Mouse (Mus musculus): ENCODE measurements around the gene Cep55. TPM values are rescaled to one million over a fixed set of nuclear protein-coding genes. Genes with fewer than 3 reads are reported as not detected.

Gene Cep55
- polyA plus RNA-seq, 1 experiment from 2014 or later, result 26.8 TPM

DNA sequence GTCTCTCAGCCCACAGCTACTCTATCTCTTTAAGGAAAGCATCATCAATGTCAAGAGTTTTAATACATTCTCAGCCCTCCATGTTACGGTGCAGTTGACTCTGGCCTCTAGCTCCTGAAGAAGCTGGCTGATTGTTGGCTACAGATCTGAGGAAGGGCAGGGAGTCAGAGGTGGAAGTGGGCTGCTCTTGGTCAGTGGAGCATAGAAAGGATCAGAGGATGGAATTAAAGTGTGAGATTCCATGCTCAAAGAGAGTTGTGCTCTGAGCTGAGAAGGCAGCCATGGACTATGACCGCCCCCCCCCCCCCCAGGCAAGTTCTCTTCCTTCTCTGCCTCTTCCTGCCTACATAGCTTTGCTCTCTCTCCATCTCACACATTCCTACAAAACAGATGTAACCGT lies 24.9 kb upstream of the Cep55 start:
- H3K4me3 ChIP-seq, result no peak overlapping the region
- H3K9ac ChIP-seq, result no peak overlapping the region
- no peak overlapping the region for H3K4me2 ChIP-seq (replicated peaks)
- no peak overlapping the region for H3K27ac ChIP-seq
- no peak for ATAC-seq (ENCODE audit: low FRiP score)
- peaks cover 3% of the 10 kb centered on the region for H3K4me1 ChIP-seq
- 0 out of 2 replicates have a peak, but pooled peaks cover 4% of the 10 kb centered on the region for H3K27me3 ChIP-seq
- no peaks in the 10 kb centered on the region for H3K9me3 ChIP-seq (replicated peaks)
- no peaks in the 10 kb centered on the region for H3K36me3 ChIP-seq
- 72% methylated on average over 3 of the region's 3 CpGs for WGBS

DNA sequence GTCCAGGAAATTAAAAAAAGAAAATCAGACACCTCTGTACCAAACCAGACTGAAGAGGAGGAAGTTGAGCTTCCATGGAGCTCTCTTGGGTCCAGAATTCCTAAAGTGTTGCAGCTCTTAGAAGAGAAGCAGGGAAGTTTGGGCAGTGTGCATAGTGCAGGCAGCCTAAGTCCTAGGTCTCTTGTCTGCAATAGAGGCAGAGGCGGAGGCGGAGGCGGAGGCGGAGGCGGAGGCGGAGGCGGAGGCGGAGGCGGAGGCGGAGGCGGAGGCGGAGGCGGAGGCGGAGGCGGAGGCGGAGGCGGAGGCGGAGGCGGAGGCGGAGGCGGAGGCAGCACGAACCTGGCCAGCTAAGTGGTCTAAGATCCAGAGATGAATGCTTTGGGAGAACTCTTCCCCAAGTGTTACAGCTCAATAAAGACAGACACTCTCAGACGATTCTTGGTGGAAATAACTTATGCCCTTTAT lies 24.1 kb upstream of the Cep55 start:
- Histone ChIP-seq H3K27me3 (0 out of 2 replicates have a peak, but pooled peaks cover 4% of the 10 kb centered on the region), H3K9me3 (replicated peaks) (no peaks in the 10 kb centered on the region), H3K4me1 (peaks cover 3% of the 10 kb centered on the region; the same call in 1 of the 2 replicates), H3K36me3 (no peaks in the 10 kb centered on the region), H3K4me3 (no peak overlapping the region), H3K4me2 (replicated peaks) (peak overlapping the region; percentile 28; the same call in 1 of the 2 replicates), H3K27ac (no peak overlapping the region), H3K9ac (no peak overlapping the region)
- no peak for ATAC-seq (ENCODE audit: low FRiP score)
- WGBS, result 20% methylated on average over 14 of the region's 23 CpGs

DNA sequence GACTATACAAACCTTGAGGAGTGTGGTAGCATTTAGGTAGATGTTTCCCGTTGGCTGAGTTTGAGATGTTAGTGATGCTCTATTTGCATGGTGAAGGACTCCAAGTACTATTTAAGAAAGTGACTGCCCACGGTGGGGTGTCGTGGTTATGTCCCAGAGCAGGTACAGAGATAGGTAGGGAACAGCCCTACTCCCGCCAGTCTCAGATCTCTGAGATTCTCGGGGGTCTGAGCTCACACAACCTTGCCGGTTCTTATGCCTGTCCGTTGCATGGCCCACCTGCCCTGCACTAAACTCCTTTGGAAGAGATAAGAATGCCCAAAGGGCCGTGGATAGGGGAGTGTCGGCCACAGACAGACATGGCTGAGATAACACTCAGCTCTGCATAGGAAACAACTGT lies 23.7 kb upstream of the Cep55 start:
- ATAC-seq (ENCODE audit: low FRiP score), result no peak
- no peak overlapping the region for H3K4me3 ChIP-seq
- no peak overlapping the region for H3K9ac ChIP-seq
- 0 out of 2 replicates have a peak, but pooled peaks cover 4% of the 10 kb centered on the region for H3K27me3 ChIP-seq
- H3K9me3 ChIP-seq (replicated peaks), result no peaks in the 10 kb centered on the region
- peak overlapping the region; percentile 28; the same call in 1 of the 2 replicates for H3K4me2 ChIP-seq (replicated peaks)
- peaks cover under 1% of the 10 kb centered on the region; the same call in 1 of the 2 replicates for H3K4me1 ChIP-seq
- 68% methylated on average over 9 of the region's 9 CpGs for WGBS
- H3K27ac ChIP-seq, result no peak overlapping the region
- no peaks in the 10 kb centered on the region for H3K36me3 ChIP-seq

DNA sequence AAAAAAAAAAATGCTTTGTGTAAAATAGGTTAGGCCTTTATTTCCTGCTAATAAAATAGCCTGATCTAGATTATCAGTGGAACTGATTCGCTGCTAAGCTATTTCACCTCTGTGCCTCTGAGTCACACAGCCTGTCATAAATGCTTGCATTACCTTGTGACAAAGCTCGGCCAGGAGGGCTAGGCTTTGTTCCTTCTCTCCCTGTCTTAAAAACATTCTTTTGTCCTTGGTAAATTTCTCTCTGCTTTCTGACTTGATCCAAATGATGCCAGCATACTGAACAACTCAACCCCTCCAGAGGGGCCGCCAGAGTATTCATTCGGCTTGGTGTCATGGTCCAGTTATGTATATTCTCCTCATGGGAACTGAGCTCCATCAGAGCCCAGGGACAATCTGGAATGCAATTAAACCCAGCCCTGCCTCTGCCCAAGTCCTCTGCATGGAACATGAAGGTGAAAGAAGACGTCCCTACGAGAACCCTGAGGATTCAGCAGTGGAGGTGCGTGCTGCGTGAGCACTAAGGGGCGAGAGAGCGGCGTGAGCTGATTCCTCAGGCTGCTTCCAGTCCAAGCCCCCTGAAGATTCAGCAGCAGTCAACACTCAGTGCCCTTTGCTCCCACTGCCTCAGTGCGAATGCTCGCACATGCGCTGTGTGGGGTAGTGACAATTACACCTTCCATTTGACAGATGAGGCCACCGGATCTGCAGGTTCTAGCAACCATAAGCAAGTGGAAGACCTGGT lies 21.6 kb upstream of the Cep55 start:
- no peak overlapping the region for H3K4me2 ChIP-seq (replicated peaks)
- no peak overlapping the region for H3K27ac ChIP-seq
- no peak overlapping the region for H3K4me3 ChIP-seq
- H3K4me1 ChIP-seq, result no peaks in the 10 kb centered on the region
- no peak overlapping the region for H3K9ac ChIP-seq
- no peaks in the 10 kb centered on the region for H3K9me3 ChIP-seq (replicated peaks)
- no peak for ATAC-seq (ENCODE audit: low FRiP score)
- 0 out of 2 replicates have a peak, but pooled peaks cover 4% of the 10 kb centered on the region for H3K27me3 ChIP-seq
- WGBS, result 79% methylated on average over 15 of the region's 15 CpGs
- H3K36me3 ChIP-seq, result no peaks in the 10 kb centered on the region

DNA sequence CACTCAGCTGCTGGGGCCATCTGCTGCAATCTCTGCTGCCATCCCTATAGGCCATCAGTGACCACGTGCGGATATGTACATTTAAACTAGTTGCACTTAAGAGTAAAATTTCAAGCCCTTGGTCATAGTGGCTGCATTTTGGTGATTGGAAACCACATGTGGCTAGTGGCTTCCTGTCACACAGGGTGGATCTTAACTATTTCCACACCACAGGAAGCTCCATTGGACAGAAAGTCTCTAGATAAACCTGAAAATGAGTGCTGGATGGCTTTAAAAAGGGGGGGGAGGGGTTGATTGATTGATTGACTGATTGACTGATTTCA lies 21.1 kb upstream of the Cep55 start:
- Histone ChIP-seq H3K4me1 (no peaks in the 10 kb centered on the region), H3K9me3 (replicated peaks) (no peaks in the 10 kb centered on the region), H3K4me2 (replicated peaks) (no peak overlapping the region), H3K4me3 (no peak overlapping the region), H3K36me3 (no peaks in the 10 kb centered on the region), H3K9ac (no peak overlapping the region), H3K27ac (no peak overlapping the region), H3K27me3 (0 out of 2 replicates have a peak, but pooled peaks cover 4% of the 10 kb centered on the region)
- ATAC-seq (ENCODE audit: low FRiP score), result no peak
- 80% methylated on average over 2 of the region's 2 CpGs for WGBS

DNA sequence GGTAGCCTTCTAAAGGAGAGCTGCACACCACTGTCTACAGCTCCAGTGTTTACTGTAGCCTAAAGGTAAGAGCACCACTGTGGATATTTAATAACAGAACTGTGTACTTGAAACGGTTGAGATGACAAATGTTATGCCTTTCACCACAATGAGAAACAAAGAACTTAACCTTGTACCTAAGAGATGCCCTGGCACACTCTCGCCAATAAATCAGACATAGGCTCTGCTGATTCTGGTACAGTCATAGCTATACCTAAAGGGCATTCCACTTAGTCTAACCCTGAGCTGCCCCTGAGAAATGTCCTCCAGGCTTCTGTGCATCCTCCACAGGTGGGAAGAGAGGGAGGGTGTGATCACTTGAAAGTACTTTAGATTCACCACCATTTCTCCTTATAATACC lies 20.1 kb upstream of the Cep55 start:
- H3K27ac ChIP-seq, result no peak overlapping the region
- H3K4me1 ChIP-seq, result no peaks in the 10 kb centered on the region
- no peak overlapping the region for H3K4me2 ChIP-seq (replicated peaks)
- no peaks in the 10 kb centered on the region for H3K36me3 ChIP-seq
- H3K4me3 ChIP-seq, result no peak overlapping the region
- 80% methylated on average over 2 of the region's 2 CpGs for WGBS
- 0 out of 2 replicates have a peak, but pooled peaks cover 4% of the 10 kb centered on the region for H3K27me3 ChIP-seq
- ATAC-seq (ENCODE audit: low FRiP score), result no peak
- H3K9ac ChIP-seq, result no peak overlapping the region
- H3K9me3 ChIP-seq (replicated peaks), result no peaks in the 10 kb centered on the region

DNA sequence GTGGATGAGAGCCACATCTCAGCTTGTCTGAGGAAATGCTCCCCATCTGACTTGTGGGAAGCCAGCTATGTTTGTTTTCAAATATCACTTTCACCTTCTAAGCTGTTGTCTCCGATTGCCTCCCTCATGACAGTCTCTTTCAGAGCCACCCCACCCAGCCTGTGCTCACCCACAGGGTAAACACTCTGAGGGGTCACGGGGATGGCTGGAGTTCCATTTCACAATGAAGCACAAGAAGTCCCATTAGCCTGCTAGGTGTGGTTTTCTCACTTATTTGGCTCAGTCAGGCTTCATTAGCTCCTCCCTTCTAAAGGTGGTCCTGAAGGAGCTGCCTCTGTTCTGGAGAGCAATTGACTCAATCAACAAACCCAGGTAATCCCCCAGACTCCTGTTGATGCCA lies 19.0 kb upstream of the Cep55 start:
- ATAC-seq (ENCODE audit: low FRiP score), result no peak
- H3K9me3 ChIP-seq (replicated peaks), result no peaks in the 10 kb centered on the region
- no peak overlapping the region for H3K9ac ChIP-seq
- no peaks in the 10 kb centered on the region for H3K4me1 ChIP-seq
- H3K27me3 ChIP-seq, result 0 out of 2 replicates have a peak, but pooled peaks cover 9% of the 10 kb centered on the region
- no peak overlapping the region for H3K27ac ChIP-seq
- WGBS, result 77% methylated on average over 2 of the region's 2 CpGs
- no peaks in the 10 kb centered on the region for H3K36me3 ChIP-seq
- no peak overlapping the region for H3K4me3 ChIP-seq
- no peak overlapping the region for H3K4me2 ChIP-seq (replicated peaks)

DNA sequence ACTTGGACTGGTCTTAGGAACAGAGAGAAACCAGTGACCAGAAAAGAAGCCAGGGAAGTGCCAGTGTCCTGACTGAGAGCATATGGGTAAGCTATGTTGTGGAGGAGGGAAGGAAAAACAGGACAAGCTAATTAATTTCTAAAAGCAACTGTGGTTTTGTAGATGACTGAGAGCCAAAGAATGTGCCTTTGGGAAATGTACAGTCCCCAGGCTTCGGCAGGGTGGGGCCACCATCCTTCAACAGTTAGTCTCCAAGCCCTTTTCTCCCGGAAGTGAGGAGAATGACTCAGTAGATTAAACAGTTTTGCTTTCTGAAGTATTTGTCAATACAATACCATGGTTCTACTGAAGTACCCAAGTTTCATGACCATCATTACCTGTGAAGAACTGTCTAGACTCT lies 16.5 kb upstream of the Cep55 start:
- Histone ChIP-seq H3K9ac (no peak overlapping the region), H3K9me3 (replicated peaks) (no peaks in the 10 kb centered on the region), H3K27me3 (peaks cover 22% of the 10 kb centered on the region), H3K4me2 (replicated peaks) (no peak overlapping the region), H3K4me1 (peaks cover 6% of the 10 kb centered on the region), H3K27ac (no peak overlapping the region), H3K36me3 (no peaks in the 10 kb centered on the region), H3K4me3 (no peak overlapping the region)
- WGBS, result 87% methylated on average over 2 of the region's 2 CpGs
- ATAC-seq (ENCODE audit: low FRiP score), result no peak

DNA sequence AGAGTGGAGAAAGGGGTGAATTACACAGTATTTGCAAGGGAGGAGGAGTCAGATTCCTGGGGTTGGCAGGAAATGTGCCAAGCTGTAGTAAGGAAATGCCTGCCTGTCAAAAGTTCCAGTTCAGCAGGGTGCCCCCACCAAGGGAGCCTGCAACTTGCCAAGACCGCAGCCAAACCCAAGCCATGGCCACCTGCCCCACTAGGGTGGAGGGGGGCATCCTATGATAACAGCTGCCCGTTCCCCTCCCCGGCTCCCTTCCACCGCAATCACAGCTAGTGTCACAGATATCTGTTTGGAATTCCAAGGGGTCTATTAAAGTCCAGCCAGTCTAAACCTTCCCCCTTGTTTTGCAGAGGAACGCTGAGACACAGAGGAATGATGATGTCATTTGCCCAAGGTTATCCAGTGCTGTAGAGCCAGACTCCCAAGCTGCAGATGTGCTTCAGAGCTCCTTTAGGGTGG lies 12.5 kb upstream of the Cep55 start:
- H3K27me3 ChIP-seq, result peaks cover 31% of the 10 kb centered on the region
- H3K27ac ChIP-seq, result no peak overlapping the region
- no peaks in the 10 kb centered on the region for H3K36me3 ChIP-seq
- peaks cover 12% of the 10 kb centered on the region for H3K4me1 ChIP-seq
- peak overlapping the region; percentile 62 for H3K4me2 ChIP-seq (replicated peaks)
- no peak overlapping the region for H3K9ac ChIP-seq
- ATAC-seq (ENCODE audit: low FRiP score), result no peak
- no peaks in the 10 kb centered on the region for H3K9me3 ChIP-seq (replicated peaks)
- 48% methylated on average over 5 of the region's 5 CpGs for WGBS
- H3K4me3 ChIP-seq, result peak overlapping the region; percentile 10; the same call in 1 of the 2 replicates

DNA sequence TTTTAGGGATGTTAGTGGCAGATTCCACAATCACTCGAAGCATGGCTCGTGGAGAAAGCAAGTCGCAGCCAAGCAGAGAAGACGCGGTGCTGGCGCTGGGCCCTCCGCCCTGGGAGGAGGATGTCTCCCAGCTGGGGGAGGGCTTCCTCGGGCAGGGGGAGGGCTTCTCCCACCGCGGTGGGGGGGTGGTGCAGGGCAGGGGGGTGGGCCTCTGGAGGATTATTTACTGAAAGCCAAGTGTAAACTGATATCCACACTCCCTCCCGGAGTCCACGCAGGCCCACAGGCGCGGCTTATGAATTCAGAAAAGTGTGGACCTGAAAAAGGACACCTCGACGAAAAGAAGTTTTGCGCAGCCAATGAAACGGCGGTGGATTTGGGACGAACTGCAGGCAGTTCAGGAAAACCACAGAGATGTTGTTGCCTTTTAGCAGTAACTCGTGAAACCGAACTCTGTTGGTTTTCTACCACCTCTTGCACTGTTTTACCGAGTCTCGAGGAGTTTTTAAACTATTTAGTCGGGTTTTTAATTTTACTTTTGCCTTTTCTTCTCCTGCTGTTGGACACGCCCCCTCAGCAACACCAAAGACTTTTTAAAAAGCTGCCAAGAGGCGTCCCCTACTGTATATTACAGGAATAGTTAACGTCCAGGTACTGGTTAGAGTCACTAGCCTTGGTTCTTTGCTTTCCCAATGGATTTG lies 11.4 kb upstream of the Cep55 start, which contains the start of gene Myof:
Gene Myof, minus strand, starts transcription at position 297 of the 701 bp plus-strand sequence.
- WGBS, result under 1% methylated on average over 28 of the region's 28 CpGs
- peaks cover 31% of the 10 kb centered on the region for H3K27me3 ChIP-seq
- H3K9ac ChIP-seq, result peak within 1 kb of the TSS; percentile 41; the same call in 1 of the 2 replicates
- peak within 1 kb of the TSS; percentile 62 for H3K4me2 ChIP-seq (replicated peaks)
- peak within 1 kb of the TSS; percentile 33 for H3K4me3 ChIP-seq
- H3K36me3 ChIP-seq, result no peaks in the 10 kb centered on the region
- no peak for ATAC-seq (ENCODE audit: low FRiP score)
- H3K9me3 ChIP-seq (replicated peaks), result no peaks in the 10 kb centered on the region
- H3K27ac ChIP-seq, result no peak within 1 kb of the TSS
- peaks cover 12% of the 10 kb centered on the region for H3K4me1 ChIP-seq

DNA sequence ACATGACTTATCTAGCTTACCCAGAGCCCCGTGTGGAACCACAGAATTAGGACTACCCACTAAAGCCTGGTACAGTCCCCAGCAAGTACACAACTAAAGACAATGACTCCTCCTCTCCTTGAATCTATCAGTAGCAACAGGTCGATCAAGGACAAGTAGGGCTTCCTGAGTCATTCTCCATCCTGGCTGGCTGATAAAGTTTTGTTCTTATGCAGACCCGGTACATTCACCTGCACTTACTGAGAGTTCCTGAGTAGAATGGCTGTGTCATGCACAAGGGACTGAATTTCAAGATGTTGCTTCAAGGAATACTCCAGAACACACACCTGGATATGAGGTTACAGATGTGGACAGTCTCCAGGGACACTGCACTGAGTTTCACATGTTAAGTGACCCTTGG lies 9.6 kb upstream of the Cep55 start:
- no peak for ATAC-seq (ENCODE audit: low FRiP score)
- Histone ChIP-seq H3K27me3 (peaks cover 31% of the 10 kb centered on the region), H3K36me3 (no peaks in the 10 kb centered on the region), H3K4me3 (no peak overlapping the region), H3K4me2 (replicated peaks) (no peak overlapping the region), H3K9ac (no peak overlapping the region), H3K27ac (no peak overlapping the region), H3K9me3 (replicated peaks) (no peaks in the 10 kb centered on the region), H3K4me1 (peaks cover 12% of the 10 kb centered on the region)
- WGBS, result 88% methylated on average over 3 of the region's 3 CpGs

DNA sequence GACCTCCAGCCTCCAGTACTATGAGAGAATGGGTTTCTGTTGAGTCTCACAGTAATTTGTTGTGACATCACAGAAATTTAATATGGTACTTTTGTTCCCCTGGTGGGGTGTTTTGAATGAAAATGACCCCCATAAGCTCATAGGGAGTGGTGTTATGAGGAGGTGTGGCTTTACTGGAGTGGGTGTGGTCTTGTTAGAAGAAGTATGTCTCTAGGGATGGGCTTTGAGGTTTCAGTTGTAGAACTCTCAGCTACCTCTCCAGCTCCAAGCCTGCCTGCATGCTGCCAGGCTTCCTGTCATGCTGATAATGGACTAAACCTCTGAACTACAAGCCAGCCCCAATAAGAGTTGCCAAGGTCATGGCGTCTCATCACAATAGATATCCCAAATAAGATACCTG lies 5.1 kb upstream of the Cep55 start:
- no peak overlapping the region for H3K27ac ChIP-seq
- no peak overlapping the region for H3K9ac ChIP-seq
- 87% methylated on average over 1 of the region's 1 CpGs for WGBS
- H3K4me3 ChIP-seq, result no peak overlapping the region
- no peaks in the 10 kb centered on the region for H3K4me1 ChIP-seq
- 0 out of 2 replicates have a peak, but pooled peaks cover 3% of the 10 kb centered on the region for H3K27me3 ChIP-seq
- ATAC-seq (ENCODE audit: low FRiP score), result no peak
- no peaks in the 10 kb centered on the region for H3K36me3 ChIP-seq
- no peaks in the 10 kb centered on the region for H3K9me3 ChIP-seq (replicated peaks)
- no peak overlapping the region for H3K4me2 ChIP-seq (replicated peaks)

Measured in hindbrain, embryonic 12.5 days (tissue).